Mouse (Mus musculus) kidney, embryonic 15.5 days (tissue): ENCODE measurements at regions not wholly inside any gene's neighbourhood (a gene's known extent, or its start where the extent isn't known, plus 50 kb on each side); places are given as distances from the start of the nearest gene placed in this dataset.
A peak's percentile ranks its signal among the peaks of the same experiment; 100 is the strongest.

Experiments
- ATAC-seq: fragments of 200-750 bp; cut with Nextera tagmentation; replicated peaks from 2 replicates; pipeline ENCODE4 v1.8.0; 2017; ENCODE audit warnings: moderate TSS enrichment; ENCODE audit not compliant: low FRiP score
- H3K27ac ChIP-seq: fragments of 300-500 bp; sonication (generic); 2 replicates; pipeline ENCODE4 v1.5.1; 2015; ENCODE audit warnings: mild to moderate bottlenecking, inconsistent platforms
- H3K27me3 ChIP-seq: fragments of 300-500 bp; sonication (generic); 2 replicates; pipeline ENCODE4 v1.6.1; 2015; ENCODE audit warnings: inconsistent platforms
- H3K36me3 ChIP-seq: fragments of 300-500 bp; sonication (generic); 2 replicates; pipeline ENCODE4 v1.6.1; 2015; ENCODE audit warnings: inconsistent platforms
- H3K4me1 ChIP-seq: fragments of 300-500 bp; sonication (generic); 2 replicates; pipeline ENCODE4 v1.6.1; 2015; ENCODE audit warnings: inconsistent platforms
- H3K4me2 ChIP-seq: fragments of 300-500 bp; sonication (generic); 2 replicates; pipeline ENCODE4 v1.6.1; 2015; ENCODE audit warnings: moderate library complexity, mild to moderate bottlenecking, inconsistent platforms
- H3K4me3 ChIP-seq: fragments of 300-500 bp; sonication (generic); replicated peaks from 2 replicates; pipeline ENCODE4 v1.5.1; 2015; ENCODE audit warnings: mild to moderate bottlenecking, inconsistent platforms
- H3K9ac ChIP-seq: fragments of 300-500 bp; sonication (generic); 2 replicates; pipeline ENCODE4 v1.6.1; 2015; ENCODE audit warnings: mild to moderate bottlenecking, inconsistent platforms
- H3K9me3 ChIP-seq: fragments of 300-500 bp; sonication (generic); replicated peaks from 2 replicates; pipeline ENCODE4 v1.6.1; 2016; ENCODE audit warnings: inconsistent platforms
- WGBS: fragments of 180-500 bp; shearing (Covaris S2); methylation state at CpG from one replicate; pipeline ENCODE4 v1.1.7; 2015; ENCODE audit warnings: mixed read lengths; 5-methylcytosine and 5-hydroxymethylcytosine counted together

- H3K4me2 ChIP-seq = no peak overlapping the region
- no peaks in the 10 kb centered on the region for H3K27me3 ChIP-seq
- no peaks in the 10 kb centered on the region for H3K4me1 ChIP-seq
- H3K4me3 ChIP-seq = no peak overlapping the region
- no peaks in the 10 kb centered on the region for H3K36me3 ChIP-seq
- no peaks in the 10 kb centered on the region for H3K9me3 ChIP-seq
- WGBS = 57% methylated on average over 11 of the region's 11 CpGs
- no peak overlapping the region for H3K27ac ChIP-seq
- H3K9ac ChIP-seq = no peak overlapping the region
- ATAC-seq = peak; percentile 73; the same call in 1 of the 2 replicates
Observed at GRCm38 (mm10) chr15:57644331-57644953, 167.0 kb upstream of the Slc22a22 start.

GRCm38 (mm10) chr15:57639115-57639514, 161.7 kb upstream of the Slc22a22 start:
- H3K9ac ChIP-seq = no peak overlapping the region
- H3K9me3 ChIP-seq = no peaks in the 10 kb centered on the region
- no peaks in the 10 kb centered on the region for H3K4me1 ChIP-seq
- H3K36me3 ChIP-seq = no peaks in the 10 kb centered on the region
- no peak overlapping the region for H3K4me3 ChIP-seq
- H3K27ac ChIP-seq = no peak overlapping the region
- H3K4me2 ChIP-seq = no peak overlapping the region
- 67% methylated on average over 7 of the region's 7 CpGs for WGBS
- no peaks in the 10 kb centered on the region for H3K27me3 ChIP-seq
- no peak for ATAC-seq

- Histone ChIP-seq H3K9ac (no peak overlapping the region), H3K27ac (no peak overlapping the region), H3K4me2 (no peak overlapping the region), H3K4me3 (no peak overlapping the region), H3K4me1 (no peaks in the 10 kb centered on the region), H3K36me3 (no peaks in the 10 kb centered on the region), H3K27me3 (no peaks in the 10 kb centered on the region), H3K9me3 (no peaks in the 10 kb centered on the region)
- 83% methylated on average over 3 of the region's 3 CpGs for WGBS
- no peak for ATAC-seq
Observed at GRCm38 (mm10) chr15:57633067-57633466, 155.6 kb upstream of the Slc22a22 start.

- no peak overlapping the region for H3K4me3 ChIP-seq
- no peak for ATAC-seq
- H3K27me3 ChIP-seq = no peaks in the 10 kb centered on the region
- H3K27ac ChIP-seq = no peak overlapping the region
- no peaks in the 10 kb centered on the region for H3K9me3 ChIP-seq
- H3K9ac ChIP-seq = no peak overlapping the region
- H3K4me2 ChIP-seq = no peak overlapping the region
- no peaks in the 10 kb centered on the region for H3K36me3 ChIP-seq
- 84% methylated on average over 8 of the region's 8 CpGs for WGBS
- no peaks in the 10 kb centered on the region for H3K4me1 ChIP-seq
Observed at GRCm38 (mm10) chr15:57632537-57632936, 155.1 kb upstream of the Slc22a22 start.

GRCm38 (mm10) chr15:57618466-57618865, 141.0 kb upstream of the Slc22a22 start:
- H3K4me1 ChIP-seq = peaks cover 7% of the 10 kb centered on the region
- H3K27me3 ChIP-seq = no peaks in the 10 kb centered on the region
- no peak overlapping the region for H3K4me2 ChIP-seq
- H3K4me3 ChIP-seq = no peak overlapping the region
- ATAC-seq = no peak
- H3K36me3 ChIP-seq = no peaks in the 10 kb centered on the region
- no peak overlapping the region for H3K9ac ChIP-seq
- WGBS = 83% methylated on average over 6 of the region's 6 CpGs
- H3K27ac ChIP-seq = no peak overlapping the region
- no peaks in the 10 kb centered on the region for H3K9me3 ChIP-seq

GRCm38 (mm10) chr15:57616880-57617391, 139.5 kb upstream of the Slc22a22 start:
- Histone ChIP-seq H3K9me3 (no peaks in the 10 kb centered on the region), H3K9ac (no peak overlapping the region), H3K4me3 (no peak overlapping the region), H3K4me2 (no peak overlapping the region), H3K27ac (peak overlapping the region; percentile 23; the same call in 1 of the 2 replicates), H3K36me3 (no peaks in the 10 kb centered on the region), H3K27me3 (no peaks in the 10 kb centered on the region), H3K4me1 (peaks cover 7% of the 10 kb centered on the region)
- 22% methylated on average over 11 of the region's 11 CpGs for WGBS
- ATAC-seq = peak; percentile 91

GRCm38 (mm10) chr15:57610006-57610405, 132.6 kb upstream of the Slc22a22 start:
- WGBS = 91% methylated on average over 2 of the region's 2 CpGs
- no peak overlapping the region for H3K4me2 ChIP-seq
- no peaks in the 10 kb centered on the region for H3K36me3 ChIP-seq
- H3K27ac ChIP-seq = no peak overlapping the region
- no peaks in the 10 kb centered on the region for H3K27me3 ChIP-seq
- H3K9me3 ChIP-seq = no peaks in the 10 kb centered on the region
- H3K4me1 ChIP-seq = no peaks in the 10 kb centered on the region
- no peak for ATAC-seq
- H3K4me3 ChIP-seq = no peak overlapping the region
- no peak overlapping the region for H3K9ac ChIP-seq

- no peaks in the 10 kb centered on the region for H3K9me3 ChIP-seq
- H3K4me1 ChIP-seq = no peaks in the 10 kb centered on the region
- no peaks in the 10 kb centered on the region for H3K36me3 ChIP-seq
- no peak overlapping the region for H3K4me3 ChIP-seq
- no peak overlapping the region for H3K27ac ChIP-seq
- H3K27me3 ChIP-seq = no peaks in the 10 kb centered on the region
- H3K4me2 ChIP-seq = no peak overlapping the region
- H3K9ac ChIP-seq = no peak overlapping the region
- ATAC-seq = no peak
- WGBS = 94% methylated on average over 3 of the region's 3 CpGs
Observed at GRCm38 (mm10) chr15:57608519-57608918, 131.1 kb upstream of the Slc22a22 start.

- ATAC-seq = 0 out of 2 replicates have a peak, but pooled peaks have one; percentile 52
- Histone ChIP-seq H3K4me3 (no peak overlapping the region), H3K27ac (no peak overlapping the region), H3K9me3 (no peaks in the 10 kb centered on the region), H3K27me3 (no peaks in the 10 kb centered on the region), H3K36me3 (no peaks in the 10 kb centered on the region), H3K9ac (no peak overlapping the region), H3K4me2 (no peak overlapping the region), H3K4me1 (no peaks in the 10 kb centered on the region)
- WGBS = 12% methylated on average over 6 of the region's 6 CpGs
Observed at GRCm38 (mm10) chr15:57600562-57600961, 123.1 kb upstream of the Slc22a22 start.

- Histone ChIP-seq H3K4me1 (peaks cover 18% of the 10 kb centered on the region), H3K9ac (no peak overlapping the region), H3K27me3 (no peaks in the 10 kb centered on the region), H3K9me3 (no peaks in the 10 kb centered on the region), H3K36me3 (no peaks in the 10 kb centered on the region), H3K4me2 (no peak overlapping the region), H3K27ac (no peak overlapping the region), H3K4me3 (no peak overlapping the region)
- no peak for ATAC-seq
- WGBS = 76% methylated on average over 4 of the region's 4 CpGs
Observed at GRCm38 (mm10) chr15:57593326-57594004, 116.0 kb upstream of the Slc22a22 start.

GRCm38 (mm10) chr15:57590597-57591219, 113.3 kb upstream of the Slc22a22 start:
- H3K4me3 ChIP-seq = no peak overlapping the region
- no peak overlapping the region for H3K9ac ChIP-seq
- no peaks in the 10 kb centered on the region for H3K27me3 ChIP-seq
- H3K27ac ChIP-seq = no peak overlapping the region
- H3K4me1 ChIP-seq = peaks cover 18% of the 10 kb centered on the region
- ATAC-seq = no peak
- no peak overlapping the region for H3K4me2 ChIP-seq
- 63% methylated on average over 7 of the region's 7 CpGs for WGBS
- H3K9me3 ChIP-seq = no peaks in the 10 kb centered on the region
- H3K36me3 ChIP-seq = no peaks in the 10 kb centered on the region
